Mouse (Mus musculus) embryonic fibroblast, embryonic 13.5 days (primary cell): ENCODE measurements around the gene Pitpnc1.

ENCODE experiments used
- CTCF ChIP-seq: IDR thresholded peaks from 2 replicates; pipeline ENCODE4 v1.5.1; 2011; ENCODE audit warnings: mild to moderate bottlenecking, control low read depth, low read length, moderate library complexity, borderline replicate concordance; ENCODE audit not compliant: insufficient read depth
- POLR2A ChIP-seq: IDR thresholded peaks from 2 replicates; pipeline ENCODE4 v1.6.1; 2011; ENCODE audit warnings: low read depth, mild to moderate bottlenecking, control low read depth, low read length, moderate library complexity

- TF ChIP-seq POLR2A (no peak), CTCF (no peak)
Observed at GRCm38 (mm10) chr11:107435776-107436449, 34.6 kb downstream of the Pitpnc1 start.
